Mouse (Mus musculus): Measurements from ENCODE around the gene Defb42. TPM values are rescaled to one million over a fixed set of nuclear protein-coding genes. Genes with fewer than 3 reads are reported as not detected.

Gene Defb42
- under 1 TPM in 1 of 4 experiments, not detected in 3; 0.81 TPM for total RNA-seq (2022)

DNA sequence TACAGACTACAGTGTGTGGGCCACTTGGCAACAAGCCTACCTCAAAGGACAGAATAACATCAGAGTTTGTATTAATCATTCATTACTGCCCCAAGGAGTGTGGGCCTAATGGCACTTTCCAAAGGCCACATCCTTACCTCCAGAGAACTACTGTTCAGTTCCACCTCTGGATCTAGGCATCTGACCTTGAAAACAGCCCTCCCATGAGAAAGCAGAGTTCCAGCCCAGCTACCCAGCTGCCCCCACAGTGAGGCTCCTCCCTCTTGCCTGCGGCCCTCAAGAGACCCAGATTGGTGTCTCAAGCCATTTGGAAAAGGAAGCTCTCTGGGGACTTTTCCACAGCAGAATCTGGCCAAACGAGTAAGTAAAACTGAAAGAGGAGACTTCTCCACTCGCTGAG lies at the start of gene Defb42:
Gene Defb42, plus strand, starts transcription at position 301 of the 400 bp plus-strand sequence.
- no peak for DNase-seq (ENCODE audit: low spot score in 2 of 2)

DNA sequence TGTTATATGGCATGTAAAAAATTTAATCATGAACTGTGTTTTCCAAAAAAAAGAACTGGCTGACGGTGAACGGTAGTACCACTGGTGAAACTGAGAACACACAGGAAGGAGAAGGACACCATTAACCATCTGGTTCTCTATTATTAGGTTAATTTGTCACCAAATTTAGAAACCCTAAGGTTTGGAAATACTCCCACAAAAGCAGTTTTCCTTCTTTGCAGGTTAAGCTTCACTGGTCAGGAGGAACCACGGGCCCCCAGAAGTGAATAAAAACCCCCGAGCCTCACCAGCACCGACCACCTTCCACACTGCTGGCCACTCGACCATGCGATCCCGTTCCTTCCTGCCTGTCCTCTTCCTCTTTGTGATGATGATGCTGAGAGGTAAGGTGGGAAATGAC lies 49.0 kb upstream of the Defb42 start, which contains the start of gene Defb47:
Gene Defb47, plus strand, starts transcription at position 301 of the 400 bp plus-strand sequence.
- no peak for DNase-seq (ENCODE audit: low spot score in 2 of 2)

DNA sequence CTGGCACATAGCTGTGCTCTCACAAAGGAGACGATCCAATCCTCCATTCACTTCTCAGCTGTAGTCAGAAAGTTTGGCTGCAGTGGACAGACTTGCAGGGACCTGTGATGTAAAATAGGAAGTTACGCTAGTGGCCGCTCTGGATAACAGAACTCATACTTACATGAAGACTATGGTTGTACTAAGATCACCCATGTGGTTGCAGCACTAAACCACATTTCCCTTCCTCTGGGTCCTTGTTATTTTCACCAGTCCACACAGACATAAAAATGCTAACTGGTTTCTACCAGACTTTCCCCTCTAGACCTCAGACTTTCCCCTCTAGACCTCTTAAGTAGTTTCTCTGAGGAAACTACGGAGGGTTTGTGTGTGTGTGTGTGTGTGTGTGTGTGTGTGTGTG lies 47.8 kb upstream of the Defb42 start:
- DNase-seq (ENCODE audit: low spot score in 2 of 2): no peak

DNA sequence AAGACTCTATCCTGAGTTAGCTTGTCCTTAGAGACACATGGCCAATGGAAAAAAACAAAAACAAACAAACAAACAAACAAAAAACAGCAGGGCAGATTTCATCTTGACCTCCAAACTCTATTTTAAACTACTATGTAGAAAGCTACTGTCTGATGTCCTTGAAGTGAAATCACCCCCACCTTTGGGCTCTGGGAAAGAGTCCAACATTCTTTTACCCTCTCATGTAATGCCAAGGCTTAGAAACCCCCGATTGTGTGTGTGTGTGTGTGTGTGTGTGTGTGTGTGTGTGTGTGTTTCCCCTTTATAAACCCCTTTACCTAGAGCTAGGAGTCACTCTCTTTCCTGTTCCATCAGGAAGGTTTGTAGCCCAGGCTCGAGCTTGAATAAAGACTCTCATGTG lies 44.2 kb upstream of the Defb42 start:
- no peak for DNase-seq (ENCODE audit: low spot score in 2 of 2)

DNA sequence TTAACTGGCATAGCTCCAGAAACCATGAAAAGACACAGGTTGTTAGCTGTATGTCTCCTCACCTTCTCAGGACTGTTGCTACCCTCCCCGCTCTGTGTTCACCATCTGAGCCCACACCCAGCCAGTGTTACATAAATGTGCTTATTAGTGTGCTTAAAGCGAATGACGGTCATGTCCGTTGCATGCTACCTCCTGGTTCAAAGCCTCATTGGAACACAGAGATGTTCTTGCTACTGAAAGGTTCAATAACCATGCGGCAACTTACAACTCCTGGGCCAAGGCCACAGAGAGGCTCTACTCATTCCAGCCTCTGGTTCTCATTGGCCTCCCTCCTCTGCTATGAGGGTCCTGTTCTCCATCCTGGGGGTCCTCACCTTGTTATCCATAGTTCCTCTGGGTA lies 35.3 kb upstream of the Defb42 start, which contains the start of gene Defb43:
Gene Defb43, plus strand, starts transcription at position 301 of the 400 bp plus-strand sequence.
- DNase-seq (ENCODE audit: low spot score in 2 of 2): no peak

DNA sequence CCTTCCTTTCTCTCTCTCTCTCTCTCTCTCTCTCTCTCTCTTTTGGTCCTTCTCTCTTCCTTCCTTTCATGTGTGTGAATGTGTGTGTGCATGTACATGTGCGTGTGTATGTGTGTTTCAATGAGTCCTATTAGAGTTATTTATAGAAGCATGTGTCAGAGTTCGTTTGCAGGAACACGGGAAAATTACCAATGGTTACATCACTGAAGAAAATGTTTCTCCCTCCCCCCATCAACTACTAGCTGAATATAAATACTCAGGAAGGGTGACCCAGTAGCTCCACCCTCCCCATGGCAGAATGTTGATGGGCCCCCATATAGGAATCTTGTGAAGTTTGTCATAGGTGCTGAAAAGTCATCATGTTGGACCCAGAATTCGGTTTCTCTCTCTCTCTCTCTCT lies 33.7 kb upstream of the Defb42 start:
- DNase-seq (ENCODE audit: low spot score in 2 of 2): no peak

DNA sequence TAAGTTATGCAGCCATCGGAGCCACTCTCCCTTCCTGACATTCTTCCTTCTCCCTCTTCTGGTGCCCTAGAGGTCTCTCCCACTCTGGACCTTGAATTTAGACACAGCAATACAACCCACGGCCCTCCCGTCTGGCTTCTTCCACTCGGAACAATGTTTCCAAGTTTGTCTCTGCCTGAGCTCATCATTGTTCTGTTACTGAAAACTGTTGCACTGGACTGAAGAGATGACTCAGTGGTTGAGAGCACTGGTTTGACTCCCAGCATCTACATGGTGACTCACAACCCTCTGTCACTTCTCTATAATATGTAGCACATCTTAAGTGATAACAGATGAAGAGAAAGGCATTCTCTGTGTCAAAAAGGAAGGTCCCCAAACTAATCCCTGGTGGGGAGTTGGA lies 32.1 kb upstream of the Defb42 start:
- DNase-seq (ENCODE audit: low spot score in 2 of 2): no peak

DNA sequence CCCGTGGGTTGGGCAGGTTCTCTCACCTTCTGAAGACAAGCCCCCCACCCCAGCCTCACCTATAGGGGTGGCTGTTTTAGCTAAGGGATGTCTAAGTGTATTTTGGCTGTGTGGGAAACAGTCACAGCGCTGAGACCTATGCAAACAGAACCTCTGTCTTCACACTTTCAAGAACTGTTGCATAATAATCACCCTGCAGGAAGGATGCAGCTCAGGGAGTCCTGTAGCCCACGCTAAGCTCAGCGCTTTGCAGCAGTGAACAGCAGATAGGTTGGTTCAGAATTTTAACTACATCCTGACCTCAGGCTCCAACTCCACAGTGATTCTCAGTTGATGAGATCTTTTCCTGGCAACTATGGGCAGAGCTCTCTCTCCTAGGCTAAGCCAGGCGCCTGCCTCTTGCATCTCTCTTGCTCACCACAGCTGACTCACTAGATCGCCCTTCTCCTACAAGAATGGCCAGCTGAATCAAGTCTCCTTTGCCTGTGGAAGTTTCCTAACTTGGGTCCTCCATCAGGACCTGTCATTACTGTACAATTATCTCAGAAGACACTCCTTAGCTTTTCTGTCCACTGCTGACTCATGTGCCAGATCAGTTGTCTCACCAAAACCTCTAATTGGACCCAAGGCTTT lies 26.2 kb upstream of the Defb42 start:
- peak in 1 of 2 experiments; percentile 5 for DNase-seq (ENCODE audit: low spot score in 2 of 2)

DNA sequence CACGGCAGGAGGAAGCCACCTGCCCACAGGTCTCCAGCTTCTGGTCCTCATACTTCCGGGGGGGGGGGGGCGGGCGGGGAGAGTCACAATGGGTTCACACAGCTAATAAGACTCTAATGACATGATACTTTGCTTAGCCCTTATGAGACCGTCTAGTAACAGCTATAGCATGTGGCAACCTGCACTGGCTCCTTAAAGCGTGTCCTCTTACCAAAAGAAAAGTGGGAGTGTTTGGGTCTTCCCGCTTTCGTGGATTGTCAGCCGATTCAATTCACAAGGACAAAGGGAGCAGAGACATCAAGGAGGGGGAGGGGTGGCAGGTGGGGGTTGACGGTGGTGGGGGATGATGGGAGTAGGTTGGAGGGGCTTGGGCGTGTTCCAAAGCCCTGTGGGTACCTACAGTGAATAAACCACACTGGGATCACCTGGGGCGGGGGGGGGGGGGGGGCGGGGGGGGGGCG lies 3.1 kb downstream of the Defb42 start, which contains the start of gene Defb30:
Gene Defb30, minus strand, starts transcription at position 51 of the 461 bp plus-strand sequence.
- no peak for DNase-seq (ENCODE audit: low spot score in 2 of 2)

DNA sequence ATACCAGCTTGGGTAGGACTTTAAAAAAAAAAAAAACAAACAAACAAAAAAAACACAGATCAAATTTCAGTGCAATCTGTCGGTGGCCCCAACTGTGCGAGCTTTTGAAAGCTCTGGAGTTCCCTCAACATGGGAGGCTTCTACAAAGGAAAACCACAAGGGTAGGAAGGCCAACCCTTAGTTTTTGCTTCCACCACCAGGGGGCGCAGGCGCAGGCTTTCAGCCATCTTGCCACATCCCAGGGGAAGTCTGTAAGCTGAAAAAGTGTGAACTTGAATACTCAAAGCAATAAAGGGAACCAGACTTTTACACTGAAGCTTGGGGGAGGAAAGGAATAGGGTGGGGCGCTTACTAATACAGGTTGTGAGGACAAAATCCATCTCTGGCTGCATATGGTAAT lies 4.0 kb downstream of the Defb42 start:
- DNase-seq (ENCODE audit: low spot score in 2 of 2): peak in 1 of 2 experiments; percentile 36

DNA sequence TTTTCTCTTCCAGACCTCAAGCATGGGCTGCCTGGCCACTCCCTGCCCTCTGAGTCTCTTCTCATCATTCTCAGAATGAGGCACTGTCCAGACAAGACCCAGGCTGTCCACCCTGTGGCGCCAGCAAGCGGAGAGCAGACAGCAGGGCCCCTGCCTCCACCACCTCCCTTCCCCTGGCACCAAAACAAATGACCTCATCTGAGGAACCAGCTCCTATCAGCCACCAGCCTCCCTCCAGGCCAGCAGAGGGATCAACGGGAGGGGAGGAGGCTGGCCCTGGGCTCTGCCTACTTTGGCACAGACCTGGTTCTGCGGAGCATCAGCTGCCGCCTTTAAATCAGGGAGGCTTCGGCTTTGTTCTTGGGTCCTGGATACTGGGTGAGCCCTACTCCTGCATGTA lies 7.9 kb downstream of the Defb42 start:
- peak; percentile 55 to 74 for DNase-seq (ENCODE audit: low spot score in 2 of 2)

DNA sequence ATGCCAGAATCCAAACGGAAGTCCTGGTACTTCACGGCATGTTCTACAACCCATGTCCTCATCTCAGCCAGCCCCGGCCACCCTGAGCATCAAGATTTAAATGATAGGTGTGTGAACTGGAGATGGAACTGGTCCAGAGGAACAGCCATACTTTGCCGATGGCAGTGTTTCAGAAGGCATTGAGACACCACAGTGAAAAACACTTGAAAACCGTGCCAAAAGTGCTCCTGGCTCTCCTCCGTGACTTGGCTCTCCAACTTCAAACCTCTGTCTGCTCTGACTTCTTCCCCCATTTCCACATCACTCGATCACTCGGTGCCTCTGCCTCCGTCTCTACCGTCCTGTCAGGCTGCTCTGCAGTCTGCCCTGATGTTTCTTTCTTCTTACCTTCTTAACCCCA lies 13.6 kb downstream of the Defb42 start:
- DNase-seq (ENCODE audit: low spot score in 2 of 2): no peak

DNA sequence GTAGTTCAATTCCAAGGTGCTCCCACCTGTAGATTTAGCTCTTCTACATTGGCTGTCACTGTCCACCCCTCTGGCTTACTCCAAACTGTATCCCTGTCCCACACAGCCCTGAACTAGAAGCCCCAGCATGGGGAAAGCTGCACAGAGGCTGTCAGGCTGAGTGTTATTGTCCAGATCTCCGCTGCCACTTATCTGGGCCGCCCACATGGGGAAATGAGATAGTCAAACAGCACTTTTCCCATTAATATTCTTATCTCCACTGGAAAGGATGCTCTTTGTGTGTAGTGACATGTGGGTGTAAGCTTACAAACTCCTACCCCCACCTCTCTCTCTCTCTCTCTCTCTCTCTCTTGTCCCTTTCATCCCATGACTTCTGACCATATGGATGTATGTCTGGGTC lies 15.4 kb downstream of the Defb42 start:
- DNase-seq (ENCODE audit: low spot score in 2 of 2): no peak

DNA sequence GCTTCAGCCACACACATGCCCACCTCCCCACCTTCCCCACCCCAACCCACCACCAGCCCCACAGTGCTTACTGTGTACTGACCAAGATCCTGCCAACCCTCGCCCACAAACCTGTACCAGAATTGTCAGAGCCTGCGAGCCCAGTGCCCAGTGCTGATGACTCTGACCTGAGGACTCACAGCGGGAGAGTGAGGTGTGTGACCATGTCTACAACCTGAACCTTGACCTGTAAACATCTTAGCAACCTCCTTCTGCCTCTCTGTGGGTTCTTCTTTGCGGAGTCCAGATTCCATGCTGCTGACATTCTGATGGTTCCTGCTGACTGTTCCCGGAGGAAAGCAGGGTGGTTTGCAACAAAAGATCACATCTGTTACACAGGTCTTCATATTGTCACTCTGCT lies 18.6 kb downstream of the Defb42 start:
- DNase-seq (ENCODE audit: low spot score in 2 of 2): no peak

DNA sequence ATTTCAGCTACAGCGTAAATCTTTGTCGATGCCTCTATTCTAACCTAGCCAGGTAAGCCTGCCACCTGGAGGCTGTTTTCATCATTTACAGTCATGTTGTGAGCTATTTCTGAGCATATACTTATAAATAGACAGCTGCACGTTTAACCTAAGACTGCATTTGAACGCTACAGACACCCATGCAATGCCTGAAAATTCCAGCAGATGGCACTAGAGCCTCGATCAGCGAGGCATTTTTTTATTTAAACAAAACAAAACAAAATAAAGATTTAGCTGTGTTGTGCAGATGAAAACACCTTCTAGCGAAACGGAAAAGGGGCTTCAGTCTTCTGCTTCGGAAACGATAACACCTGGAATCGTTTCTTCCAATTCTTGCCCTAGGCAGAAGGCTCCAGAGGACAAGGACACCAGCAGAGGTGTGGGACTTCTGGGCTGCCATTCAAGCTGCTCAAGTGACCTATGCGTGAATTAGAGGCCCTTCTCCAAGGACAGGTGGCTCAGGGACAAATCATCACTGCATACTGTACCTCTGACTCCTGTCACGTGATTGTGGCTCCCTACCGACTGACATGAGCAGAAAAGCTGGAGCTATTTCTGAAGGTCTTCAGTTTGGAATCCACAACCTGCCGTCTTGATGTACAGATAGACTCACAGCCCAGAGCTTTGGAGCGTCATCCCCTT lies 20.0 kb downstream of the Defb42 start:
- DNase-seq (ENCODE audit: low spot score in 2 of 2): peak in 1 of 2 experiments; percentile 67

DNA sequence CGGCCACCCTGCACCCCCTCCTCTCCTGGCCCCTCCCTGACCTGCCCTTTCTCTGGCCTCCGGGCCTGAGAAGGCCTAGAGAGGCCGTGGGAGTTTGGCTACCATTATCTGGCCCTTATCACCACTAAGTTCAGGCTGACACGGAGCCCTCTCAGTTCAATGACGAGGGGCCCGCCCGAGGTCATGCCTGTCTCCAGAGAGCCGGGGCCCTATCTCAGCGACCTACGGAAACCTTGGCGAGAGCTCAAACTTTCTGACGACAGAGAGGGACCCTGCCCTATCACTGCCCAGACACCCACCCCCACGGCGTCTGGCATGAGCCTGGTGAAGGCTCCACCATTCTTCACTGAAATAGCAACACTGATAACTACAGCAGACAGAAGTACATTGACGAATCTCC lies 20.9 kb downstream of the Defb42 start:
- DNase-seq (ENCODE audit: low spot score in 2 of 2): no peak

Other genes starting within 250 kb of the Defb42 start
- gene Wdfy2, start 209.3 kb upstream of the Defb42 start, total RNA-seq (2022): 10 to 100 TPM; 15.9 to 19.2 (median 17.7) TPM
- gene Defb48, start 62.5 kb upstream of the Defb42 start, total RNA-seq (2022): not detected
- not detected for gene Defb47, start 48.9 kb upstream of the Defb42 start, total RNA-seq (2022)
- not detected for gene Defb43, start 35.2 kb upstream of the Defb42 start, total RNA-seq (2022)
- not detected for gene Defb30, start 3.0 kb downstream of the Defb42 start, total RNA-seq (2022)

All from layer of hippocampus, adult 8-10 months (tissue).